Mouse (Mus musculus) mouse trophoblast stem cell (cell line): ENCODE results near the gene Tada2b.

Experiments used
- in situ Hi-C, 2 experiments: fragments of 300-500 bp; cut with MseI, MboI; formaldehyde crosslinking; loops; 2 replicates in 1 of 2; 3 replicates in 1 of 2; pipeline ENCODE4 v1.15.1; 2025

Tada2b gene

DNA sequence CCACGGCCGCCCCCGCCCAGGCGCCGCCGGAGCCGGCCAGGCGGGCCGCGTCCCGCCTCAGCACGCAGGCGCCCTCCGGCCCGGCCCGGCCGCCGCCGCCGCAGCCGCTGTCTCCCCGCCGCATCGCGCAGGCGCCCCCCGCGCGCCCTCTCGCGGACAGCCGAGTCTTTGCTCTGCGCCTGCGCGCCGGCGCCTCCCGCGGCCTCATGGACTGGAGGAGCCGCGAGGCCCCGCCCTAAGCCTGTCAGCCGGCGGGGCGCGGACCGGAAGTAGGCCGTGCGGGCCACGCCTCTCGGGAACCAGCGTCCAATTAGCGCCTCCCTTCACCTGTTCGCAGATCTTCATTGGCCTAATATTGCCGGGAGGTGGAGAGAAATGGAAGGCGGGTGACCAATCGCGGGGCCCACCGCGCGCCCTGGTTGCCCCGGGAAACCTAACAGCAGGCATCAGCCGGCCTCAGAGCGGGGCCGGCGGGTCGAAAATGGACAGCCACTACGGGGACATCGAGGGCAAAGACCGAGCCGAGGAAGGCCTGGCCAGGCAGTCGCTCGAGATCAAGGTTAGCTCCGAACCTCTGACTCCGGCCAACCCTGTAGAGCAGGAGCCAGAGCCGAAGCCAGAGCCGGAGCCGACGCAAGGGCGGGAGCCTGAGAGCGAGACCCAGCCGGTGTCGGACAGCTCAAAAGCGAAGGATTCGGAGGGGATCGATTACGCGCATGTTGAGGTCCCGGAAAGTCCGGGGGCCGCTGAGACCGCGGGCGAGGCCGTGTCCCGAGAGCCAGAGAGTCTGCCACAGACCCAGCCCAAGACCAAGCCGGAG, at the start of gene Tada2b, which contains the start of gene Ccdc96:
TSS of gene Tada2b (minus strand) at position 115 of the 820 bp plus-strand sequence.
TSS of gene Ccdc96 (plus strand) at position 418 of the 820 bp plus-strand sequence.
- in situ Hi-C loops, result no loop called here

DNA sequence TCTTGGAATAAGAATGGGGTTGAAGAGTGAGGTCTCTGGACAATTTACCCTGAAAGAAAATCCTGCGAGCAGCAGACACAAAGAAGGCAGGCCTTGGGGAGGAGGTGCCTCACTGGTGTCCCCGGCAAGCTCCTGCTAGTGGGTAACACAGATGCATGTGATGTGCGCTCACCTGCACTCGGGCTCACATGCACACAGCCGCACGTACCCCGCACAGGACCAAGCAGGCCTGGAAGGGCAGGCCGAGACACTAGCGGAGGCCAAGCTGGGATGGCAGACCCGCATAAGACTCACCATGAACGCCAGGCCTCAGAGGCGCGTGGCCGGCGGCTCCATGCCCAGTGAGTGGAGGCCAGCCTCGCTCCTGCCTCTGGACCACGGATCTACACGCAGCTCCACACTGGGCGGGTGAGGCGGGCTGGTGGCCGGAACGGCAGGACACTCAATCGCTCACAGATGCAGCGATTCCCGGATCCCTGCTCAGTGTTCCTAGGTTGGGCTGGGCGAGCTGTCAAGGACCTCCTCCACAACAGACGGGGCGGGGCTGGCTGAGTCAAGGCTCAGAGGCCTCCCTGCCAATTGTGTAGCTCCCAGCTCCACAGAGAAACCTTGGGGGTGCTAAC, 46.2 kb upstream of the Tada2b start:
- in situ Hi-C loops, result loop anchor here in 1 of 2 experiments (5.0 kb wide), 1 partner anchor 52 kb away; no protein-coding TSS in a partner anchor

DNA sequence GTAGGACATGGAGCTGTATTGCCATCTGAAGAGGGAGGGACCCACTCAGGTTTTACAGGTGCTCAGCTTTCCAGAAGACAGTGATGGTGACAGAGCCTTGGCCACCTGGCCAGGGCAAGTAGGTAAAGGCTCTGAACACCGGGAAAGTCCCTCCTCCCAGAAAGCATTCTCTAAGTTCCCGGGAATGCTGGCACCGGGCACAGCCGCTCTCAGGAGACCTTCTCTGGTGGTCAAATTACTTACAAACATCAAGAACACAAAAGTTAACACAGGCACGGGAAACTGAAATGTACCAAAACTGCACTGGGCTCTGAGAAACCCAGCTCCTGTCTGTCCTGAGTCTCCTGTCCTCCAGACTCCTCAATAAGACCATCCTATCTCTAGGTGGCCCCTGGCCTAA, 45.6 kb upstream of the Tada2b start:
- in situ Hi-C loops, result loop anchor here in 1 of 2 experiments (5.0 kb wide), 1 partner anchor 53 kb away; no protein-coding TSS in a partner anchor

DNA sequence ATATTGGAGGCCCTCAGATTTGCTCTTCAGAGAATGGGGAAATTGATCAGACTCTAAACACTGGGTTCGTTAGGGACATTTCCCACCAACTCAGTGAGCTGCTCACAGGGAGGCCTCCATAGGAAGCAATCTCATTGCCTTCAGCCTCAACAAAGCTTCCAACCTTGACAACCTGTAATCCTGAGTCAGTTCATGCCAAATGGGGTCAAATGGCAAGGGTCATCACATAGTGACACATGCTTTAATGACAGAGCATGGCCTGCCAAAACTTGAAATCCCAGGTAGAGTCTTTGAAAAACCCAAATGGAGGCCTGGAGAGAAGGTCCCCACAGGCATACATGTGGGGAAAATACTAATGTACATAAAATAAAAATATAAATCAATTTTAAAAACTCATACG, 42.8 kb upstream of the Tada2b start:
- in situ Hi-C loops, result no loop called here

DNA sequence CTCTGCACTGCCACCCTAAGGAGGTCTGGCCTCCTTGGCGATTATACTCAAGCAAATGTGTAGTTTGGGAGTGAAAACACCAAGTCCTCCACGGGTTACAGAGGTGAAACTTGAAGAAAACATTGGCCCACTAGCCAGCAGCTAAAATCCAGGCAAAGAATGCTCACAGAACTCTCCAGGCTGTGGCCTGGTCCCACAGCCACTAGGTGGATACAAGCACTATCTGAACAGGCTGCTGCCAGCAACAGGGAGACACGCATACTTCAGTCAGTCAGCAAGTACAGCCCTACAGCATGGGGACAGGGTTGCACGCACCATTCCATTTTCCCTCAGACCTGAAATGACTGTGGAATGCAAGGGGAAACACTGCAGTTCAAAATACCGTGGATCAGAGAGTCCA, 42.2 kb upstream of the Tada2b start:
- in situ Hi-C loops, result no loop called here

DNA sequence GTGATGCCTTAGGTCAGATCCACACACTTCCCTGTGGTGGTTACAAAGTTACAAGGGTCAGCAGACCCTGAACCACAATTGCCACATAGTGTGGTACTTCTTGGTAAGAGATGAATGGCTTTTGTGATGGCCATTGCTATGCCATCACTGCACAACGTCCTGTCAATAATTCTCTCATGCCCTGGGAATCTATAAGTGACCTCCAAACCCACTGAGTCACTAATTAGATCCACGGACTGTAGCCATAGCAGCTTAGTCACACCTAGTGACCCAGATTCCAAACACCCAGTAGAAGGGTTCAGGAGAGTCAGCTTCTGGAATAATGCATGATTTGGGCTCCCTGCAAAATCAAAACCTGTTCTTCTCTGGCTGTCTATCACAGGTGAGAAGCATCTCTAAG, 41.1 kb upstream of the Tada2b start:
- in situ Hi-C loops, result no loop called here

DNA sequence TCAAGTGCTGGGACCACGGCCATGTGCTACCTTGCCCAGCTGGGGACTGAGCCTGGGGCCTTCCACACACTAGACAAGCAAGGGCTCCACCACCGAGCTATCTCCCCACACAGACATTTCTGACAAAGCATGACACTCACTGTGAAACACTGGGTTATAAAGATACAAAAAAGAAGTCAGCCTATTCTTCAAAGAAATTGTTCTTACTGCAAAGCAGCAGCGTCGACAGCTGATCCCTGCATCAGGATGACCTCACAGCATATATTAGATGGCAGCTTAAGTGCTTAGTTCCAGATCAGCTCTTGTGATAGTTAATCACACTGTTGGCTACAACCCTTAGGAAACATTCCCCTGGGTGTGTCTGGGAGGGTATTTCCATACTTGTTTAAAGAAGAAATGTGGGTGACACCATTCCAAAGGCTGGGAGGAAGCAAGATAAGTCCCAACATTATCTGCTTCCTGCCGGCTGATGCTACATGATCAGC, 39.2 kb upstream of the Tada2b start:
- in situ Hi-C loops, result no loop called here

DNA sequence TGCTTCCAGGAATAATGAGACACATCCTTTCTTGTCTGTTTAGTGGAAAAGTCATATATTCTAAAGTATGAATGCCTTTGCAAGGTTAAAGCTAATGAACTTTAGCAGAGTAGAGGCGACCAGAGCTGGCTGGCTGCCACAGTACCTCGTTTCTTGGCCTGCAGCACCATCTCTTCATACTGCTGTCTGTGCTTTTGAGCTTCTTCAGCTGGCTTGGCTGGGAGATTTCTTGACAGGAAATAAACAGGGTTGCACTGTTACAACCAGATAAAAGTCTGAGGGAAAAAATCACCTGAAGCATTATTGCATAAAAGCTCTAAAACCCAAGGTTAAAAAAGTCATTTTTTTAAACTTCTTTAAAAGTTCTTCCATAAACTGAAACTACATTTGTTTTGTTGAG, 38.7 kb upstream of the Tada2b start:
- in situ Hi-C loops, result no loop called here

DNA sequence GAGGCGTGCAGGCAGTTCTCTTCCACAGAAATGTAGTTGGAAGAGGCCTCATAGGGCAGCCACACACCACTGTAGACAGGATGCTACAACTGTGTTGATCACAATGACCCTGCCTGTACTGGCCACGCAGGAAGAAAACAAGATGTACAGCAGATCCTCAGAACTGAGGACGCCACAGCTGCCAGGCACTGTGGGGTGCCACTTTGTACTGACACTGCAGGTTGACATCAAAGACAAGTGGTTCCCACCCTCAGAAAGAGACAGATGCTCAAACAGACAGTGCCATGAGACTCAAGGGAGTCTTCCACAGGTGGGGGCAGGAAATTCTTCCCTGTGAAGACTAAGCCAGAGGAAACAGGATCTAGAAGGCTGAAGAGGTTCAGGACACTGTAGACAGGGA, 35.7 kb upstream of the Tada2b start:
- in situ Hi-C loops, result no loop called here

DNA sequence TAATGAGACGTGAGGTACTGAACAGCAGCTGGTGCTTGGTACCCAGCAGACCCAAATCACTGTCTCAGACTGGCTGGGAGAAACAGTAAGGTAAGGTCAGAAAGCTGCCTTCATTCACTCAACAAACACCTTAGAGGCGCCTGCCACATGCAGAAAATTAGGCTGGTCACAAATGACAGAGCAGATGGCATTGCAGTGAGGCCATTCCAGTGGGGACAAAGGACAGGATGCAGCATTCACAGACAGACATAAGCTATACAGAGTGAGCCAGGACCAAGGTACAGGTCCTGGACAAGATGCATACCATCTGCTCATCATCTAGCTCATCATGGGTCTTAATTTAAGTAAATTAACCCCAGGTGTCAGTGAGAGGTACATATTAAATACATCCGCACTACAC, 33.5 kb upstream of the Tada2b start:
- in situ Hi-C loops, result no loop called here

DNA sequence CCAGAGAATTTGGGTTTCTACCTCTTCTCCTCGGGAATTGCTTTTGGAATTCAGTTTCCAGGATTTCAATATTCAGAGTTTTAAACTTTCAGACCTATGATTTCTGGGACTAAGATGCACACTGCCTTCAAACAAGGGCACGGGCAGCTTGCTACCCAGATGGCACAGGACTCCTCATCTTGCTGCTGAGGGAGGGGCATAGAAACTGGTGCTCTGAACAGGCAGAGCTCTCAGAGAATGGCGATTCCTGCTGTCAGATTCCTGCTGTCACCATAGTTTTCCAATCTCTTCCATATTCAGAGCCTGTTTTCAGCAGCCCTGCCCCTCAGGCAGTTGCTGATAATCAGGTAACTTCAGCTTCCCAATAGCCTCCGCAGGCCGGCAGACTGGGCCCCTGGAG, 31.5 kb upstream of the Tada2b start:
- in situ Hi-C loops, result no loop called here

DNA sequence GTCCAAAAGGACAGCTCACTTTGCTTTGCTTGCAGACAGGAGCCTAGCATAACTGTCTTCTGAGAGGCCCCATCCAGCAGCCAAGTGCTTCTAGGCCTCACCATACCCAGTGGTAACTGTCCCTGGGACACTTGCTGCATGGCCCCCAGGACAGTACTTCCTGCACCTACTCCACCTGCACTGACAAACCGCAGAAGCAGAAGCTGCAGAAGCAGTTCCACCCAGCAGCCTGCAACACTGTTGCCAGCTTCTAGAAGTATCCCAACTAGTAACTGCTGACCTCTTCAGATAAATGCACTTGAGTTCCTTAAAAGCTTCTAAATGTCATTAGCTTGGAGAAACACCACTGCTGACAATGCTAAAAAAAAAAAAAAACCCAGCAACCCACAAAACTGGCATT, 31.0 kb upstream of the Tada2b start:
- in situ Hi-C loops, result no loop called here

DNA sequence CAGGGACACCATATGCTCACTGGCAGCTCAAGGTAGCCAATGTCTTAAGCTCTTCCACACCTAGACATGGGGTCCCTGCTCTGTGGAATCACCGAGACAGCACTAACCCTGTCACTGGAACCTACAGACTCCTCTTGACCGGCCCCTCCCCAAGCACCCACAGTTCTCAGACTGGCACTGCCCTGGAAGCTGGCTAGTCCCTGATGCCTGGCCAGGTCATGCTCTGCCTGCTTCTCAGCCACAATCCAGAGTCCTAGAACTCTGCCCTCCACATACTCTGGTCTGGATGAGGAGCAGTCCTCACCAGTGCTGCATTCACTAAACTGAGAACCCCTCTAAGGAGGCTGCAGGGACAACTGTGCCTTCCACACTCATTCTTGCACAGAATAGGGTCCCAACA, 26.9 kb upstream of the Tada2b start:
- in situ Hi-C loops, result no loop called here

DNA sequence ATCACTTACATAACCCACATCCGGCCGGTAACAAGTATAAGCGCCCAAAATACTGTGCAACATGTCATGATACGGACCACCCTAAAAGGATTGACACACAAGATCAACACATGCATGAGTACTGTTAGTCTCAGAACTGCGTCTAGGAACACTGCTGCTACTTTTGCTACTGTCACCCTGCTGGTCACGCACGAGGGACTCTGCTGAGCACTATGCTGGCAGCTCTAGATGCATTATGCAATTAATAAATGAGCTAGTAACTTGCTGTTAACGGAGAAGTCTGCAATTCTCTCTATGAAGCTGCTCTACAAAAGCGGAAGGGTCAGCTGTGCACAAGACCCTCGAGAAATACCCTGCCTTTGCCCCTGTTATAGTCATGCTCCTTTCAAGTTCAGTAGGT, 24.3 kb upstream of the Tada2b start:
- in situ Hi-C loops, result no loop called here

DNA sequence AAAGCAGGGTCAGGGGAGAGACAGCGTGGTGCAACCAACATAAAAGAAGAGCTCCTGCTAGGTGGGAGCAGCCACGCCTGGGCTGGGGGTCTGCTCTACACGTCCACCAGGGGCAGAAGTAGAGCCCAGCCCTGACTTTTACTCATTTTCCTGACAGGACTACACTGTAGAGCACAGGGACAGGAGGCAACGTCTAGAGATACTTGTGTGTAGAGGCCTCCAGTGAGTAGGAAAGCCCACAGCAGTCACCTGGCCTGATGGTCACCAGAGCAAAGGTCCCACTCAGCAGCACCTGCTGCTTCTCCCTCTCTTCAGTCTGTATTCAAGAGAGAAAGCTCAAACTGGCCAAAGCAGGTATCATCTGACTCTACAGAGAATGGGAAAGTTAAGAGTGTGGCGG, 21.6 kb upstream of the Tada2b start:
- in situ Hi-C loops, result no loop called here

DNA sequence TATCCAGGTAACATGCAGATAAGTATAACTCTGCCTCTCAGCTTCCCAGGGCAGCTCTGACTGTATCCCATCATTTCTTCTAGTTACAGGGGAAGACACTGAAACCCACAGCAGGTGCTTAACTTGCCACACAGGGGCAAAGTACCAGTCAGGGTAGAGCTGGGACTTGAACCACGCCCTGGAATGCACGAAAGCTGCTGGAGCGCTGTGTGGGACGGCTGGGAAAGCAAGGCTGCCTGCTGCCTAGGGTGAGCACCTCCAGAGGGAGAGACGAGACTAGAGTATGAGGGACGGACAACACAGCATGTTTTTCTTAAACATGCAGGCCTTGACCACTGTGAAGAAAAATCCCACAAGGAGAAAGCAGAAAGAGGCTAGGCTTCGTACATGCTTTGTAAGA, 21.1 kb upstream of the Tada2b start:
- in situ Hi-C loops, result no loop called here

DNA sequence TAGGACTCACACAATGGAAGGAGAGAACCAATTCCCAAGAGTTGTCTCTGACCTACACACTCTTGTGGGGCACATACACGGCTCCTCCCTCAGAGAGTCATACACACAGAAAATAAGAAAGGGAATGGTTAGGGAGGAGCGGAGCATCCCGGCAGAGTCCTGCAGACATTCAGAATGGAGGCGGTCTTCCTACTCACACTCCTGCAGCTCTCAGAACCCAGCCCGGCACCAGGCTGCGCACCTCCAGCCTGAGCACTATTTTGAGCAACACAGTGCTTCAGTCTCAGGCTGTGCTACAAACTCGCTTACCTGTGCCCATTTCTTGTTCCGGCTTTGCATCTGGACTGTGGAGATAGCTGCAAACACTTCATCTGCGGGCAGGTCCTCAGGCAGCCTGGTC, 10.6 kb upstream of the Tada2b start:
- in situ Hi-C loops, result no loop called here

DNA sequence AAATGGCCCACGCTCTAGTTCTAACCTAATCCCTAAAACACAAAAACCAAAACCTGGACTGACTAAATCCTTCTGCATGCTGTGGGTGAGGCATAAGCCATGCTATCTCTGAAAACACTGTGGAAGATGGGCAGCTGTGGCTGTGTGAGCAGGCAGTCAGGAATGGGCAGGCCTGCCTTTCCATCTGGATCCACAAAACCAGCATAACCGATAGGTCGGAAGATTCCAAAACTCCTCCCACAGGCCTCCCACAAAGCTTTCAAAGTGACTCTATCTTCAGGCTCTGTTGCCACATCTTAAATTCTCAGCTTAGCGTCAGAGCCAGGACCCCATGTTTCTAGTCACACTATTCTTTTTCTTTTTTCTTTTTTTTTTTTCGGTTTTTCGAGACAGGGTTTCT, 9.8 kb upstream of the Tada2b start:
- in situ Hi-C loops, result no loop called here

DNA sequence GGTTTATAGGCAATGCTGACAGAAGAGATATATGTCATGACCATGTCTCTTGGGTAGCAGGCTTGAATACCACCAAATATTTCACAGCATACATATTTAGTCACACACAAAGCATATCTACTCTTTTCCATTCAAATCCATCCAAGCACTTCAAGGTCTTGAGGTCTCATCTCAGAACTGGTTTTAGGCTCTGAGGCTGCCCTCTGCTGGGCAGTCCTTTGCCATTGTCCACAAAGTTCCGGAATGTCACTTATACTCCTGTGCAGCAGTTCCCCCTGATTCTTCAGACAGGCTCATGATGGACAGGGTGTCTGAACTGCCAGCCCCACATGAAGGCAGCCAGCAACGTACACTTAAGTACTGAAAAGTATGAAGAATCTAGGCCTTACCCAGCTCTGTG, 5.1 kb upstream of the Tada2b start:
- in situ Hi-C loops, result no loop called here

DNA sequence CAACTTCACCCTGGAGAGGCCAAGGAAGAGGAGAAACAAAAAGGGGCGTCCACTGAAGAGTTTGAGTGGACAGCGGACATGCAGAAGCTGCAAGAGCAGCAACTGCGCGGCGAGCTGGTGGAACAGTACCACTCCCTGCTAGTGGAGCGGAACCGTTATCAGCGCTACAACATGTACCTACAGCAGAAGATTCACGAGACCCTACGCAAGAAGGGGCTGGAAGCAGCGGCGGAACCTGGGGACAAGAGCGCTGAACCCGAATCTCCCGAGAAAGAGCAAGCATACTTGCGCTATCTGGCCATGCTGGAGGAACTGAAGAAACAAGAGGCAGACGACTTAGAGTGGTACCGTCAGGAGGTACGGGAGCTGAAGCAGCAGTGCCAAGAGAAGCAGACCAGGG, 1.2 kb upstream of the Tada2b start:
- in situ Hi-C loops, result no loop called here

DNA sequence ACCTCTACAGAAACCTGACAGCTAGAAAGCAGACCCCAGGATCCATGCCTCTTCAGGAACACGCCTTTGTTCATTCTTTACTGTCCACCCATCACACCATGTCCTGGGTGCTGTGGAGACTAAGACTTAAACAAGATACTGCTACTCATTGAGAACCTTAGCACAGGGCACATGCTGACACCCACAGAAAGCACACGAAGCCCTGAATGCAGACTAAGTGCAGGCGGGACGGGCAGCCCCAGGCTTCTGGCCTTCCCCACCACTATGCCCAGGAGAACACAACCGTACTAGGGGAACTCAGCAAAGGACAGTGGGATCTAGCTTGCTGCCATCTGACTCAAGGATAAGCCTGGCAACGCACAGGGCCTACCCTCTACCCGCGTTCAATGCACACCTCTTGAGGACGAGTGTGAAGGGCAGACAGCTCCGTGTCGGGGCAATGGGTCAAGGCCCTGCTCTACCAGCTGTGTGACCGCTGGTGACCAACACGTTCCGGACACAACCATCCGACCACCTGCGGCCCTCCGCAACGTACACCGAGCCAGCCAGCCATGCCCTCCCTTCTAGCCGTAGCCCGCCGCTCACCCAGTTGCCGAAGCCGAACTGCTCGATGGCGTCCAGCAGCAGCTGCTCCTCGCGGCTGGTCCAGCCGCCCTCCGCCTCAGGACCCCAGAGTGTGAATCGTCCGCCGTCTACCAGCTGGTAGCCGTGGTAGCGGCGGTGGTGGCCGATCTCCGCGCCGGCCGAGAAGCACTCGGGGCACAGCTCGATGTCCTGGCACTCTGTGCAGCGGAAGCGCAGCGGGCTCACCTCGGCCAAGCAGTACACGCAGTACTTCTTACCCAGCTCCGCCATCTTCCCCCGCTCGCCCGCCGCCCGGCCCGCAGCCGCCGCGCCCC, 633 bp downstream of the Tada2b start:
- in situ Hi-C loops, result no loop called here

DNA sequence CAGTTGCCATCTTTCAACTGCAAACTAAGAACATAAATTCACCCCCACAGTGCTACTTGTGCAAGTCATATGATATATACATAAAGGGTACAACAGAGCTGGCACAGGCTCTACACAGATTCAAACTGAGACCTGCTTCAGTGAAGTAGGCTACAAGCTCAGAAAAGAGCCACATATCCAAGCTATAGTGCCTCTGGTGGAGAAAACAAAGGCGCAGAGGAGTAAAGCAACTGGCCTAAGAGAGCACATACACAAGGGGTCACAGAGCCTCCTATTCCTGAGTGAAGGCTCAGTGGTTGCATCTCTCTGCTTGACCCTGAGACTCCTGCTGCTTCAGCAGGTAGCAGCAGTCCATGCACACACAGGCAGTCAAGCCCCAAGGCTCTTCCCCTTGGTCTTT, 3.0 kb downstream of the Tada2b start:
- in situ Hi-C loops, result no loop called here
